Mouse (Mus musculus): ENCODE measurements around the gene Trim80.
"Not testable (repeated sequence)": the region's sequence is repeated elsewhere in the genome, so short reads cannot be mapped to it uniquely, and the experiment has no call there.

Trim80 gene

DNA sequence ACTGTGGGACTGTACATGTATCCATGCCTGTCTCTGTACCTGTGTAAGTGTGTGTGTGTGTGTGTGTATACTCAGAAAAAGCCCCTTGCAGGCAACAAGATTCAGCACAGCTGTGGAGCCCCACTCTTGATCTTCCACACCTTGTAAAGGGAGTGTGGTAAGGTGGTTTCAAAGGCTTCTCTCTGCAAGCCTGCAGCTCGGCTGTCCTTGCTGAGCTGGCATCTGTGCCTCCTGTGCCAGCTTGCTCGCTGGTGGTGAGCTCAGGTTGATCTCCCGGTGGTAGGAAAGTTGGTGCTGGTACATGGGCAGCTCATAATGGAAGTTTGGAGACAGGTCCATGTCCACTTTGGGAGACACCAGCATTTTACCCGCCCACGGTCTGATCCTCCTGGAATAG is 21.5 kb downstream of the Trim80 start:
- DNase-seq (ENCODE audit: low spot score in 2 of 2), result no peak

DNA sequence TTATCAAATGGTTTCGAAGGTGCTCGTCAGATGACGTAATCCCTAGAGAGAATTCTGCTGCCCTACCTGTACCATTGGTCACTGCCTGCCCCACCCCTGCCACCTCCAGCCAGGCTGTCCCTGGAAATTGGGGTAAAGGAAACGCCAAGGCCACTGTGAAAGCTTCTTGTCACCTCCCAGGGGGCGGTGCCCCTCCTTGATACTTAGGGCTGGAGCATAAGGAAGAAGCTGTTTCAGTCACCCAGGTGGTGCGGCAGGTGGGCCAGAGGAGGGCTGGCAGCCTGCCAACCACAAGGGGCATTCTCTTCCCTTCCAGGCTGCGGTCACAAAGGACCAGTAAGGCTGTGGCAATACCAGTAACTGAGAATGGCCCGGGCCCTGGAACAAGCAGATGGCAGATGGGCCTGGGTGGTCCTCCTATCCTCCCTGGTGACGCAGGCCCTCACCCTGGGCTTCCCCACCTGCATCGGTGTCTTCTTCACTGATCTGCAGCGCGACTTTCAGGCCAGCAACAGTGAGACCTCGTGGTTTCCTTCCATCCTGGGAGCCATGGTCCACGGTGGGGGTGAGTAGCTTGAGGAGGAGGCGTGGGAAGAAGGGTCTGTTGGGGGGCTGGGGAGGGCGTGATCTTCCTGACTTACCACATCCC is 22.0 kb downstream of the Trim80 start, which contains the start of gene Slc16a5:
Gene Slc16a5, plus strand, starts transcription at position 232 of the 649 bp plus-strand sequence.
- DNase-seq (ENCODE audit: low spot score in 2 of 2), result no peak

DNA sequence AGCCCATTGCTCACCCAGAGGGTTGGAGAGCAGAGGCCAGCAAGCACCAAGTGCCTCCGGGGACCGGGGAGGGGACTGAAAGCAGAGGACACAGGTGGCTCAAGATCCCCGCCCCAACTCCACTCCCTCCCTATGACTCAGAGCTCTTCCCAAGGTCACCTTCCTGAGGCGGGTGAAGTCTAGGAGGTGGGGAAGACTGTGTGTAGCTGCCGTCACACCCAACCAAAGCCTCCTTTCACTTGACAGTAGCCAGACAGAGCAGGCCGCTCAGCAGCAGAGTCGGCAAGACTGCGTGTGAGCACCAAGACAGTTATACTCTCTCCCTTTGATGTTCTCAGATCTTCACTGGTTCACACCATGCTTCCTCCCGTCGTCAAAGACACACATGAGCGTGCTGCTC is 23.1 kb downstream of the Trim80 start:
- DNase-seq (ENCODE audit: low spot score in 2 of 2), result no peak

GRCm38 (mm10) chr11:115464851-115465250 is 24.5 kb downstream of the Trim80 start:
- no peak for DNase-seq (ENCODE audit: low spot score in 2 of 2)

DNA sequence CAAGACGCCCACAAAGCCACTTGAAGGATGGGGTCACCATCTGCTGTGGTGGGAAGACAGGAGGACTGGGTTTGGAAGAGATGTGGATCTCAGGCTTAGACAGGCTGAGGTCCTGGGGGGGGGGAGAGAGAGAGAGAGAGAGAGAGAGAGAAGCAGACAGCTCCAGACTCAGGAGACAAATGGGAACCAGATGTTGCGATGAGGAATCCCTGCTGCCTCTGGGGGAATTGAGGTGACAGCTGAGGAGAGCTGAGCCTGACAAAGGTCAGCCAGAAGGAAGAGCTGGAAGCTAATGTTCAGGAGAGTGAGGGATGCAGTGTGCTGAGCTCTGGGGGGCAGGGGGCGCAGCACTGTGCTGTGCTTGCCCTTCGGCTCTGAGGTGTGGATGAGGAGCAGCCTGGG is 26.9 kb downstream of the Trim80 start:
- DNase-seq (ENCODE audit: low spot score in 2 of 2), result no peak

DNA sequence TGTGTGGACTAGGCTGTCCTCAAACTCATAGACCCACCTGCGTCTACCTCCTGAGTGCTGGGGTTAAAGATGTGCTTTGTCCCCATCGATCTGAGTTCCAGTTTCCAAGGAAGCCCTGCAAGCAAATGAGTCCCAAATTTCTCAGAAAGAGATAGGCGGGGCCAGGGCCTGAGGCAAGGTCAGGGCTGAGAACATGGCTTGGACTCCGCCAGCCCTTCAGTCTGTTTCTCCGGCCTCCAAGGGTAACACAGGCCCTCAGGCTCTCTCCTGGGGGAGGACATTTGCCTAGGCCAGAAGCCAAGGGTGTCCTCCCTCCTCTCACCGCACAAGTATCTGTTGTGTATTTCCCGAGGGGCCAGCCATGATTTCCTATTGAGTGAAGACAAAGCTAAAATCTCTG is 31.8 kb downstream of the Trim80 start:
- no peak for DNase-seq (ENCODE audit: low spot score in 2 of 2)

- DNase-seq (ENCODE audit: low spot score in 2 of 2), result peak; percentile 96 to 97
Observed at GRCm38 (mm10) chr11:115473626-115474275, 33.4 kb downstream of the Trim80 start.

GRCm38 (mm10) chr11:115475025-115475757 is 34.8 kb downstream of the Trim80 start, which contains the start of gene Armc7:
Gene Armc7 (plus strand): TSS chr11:115475667.
- DNase-seq (ENCODE audit: low spot score in 2 of 2), result peak; percentile 74 to 91

- DNase-seq (ENCODE audit: low spot score in 2 of 2), result no peak
Observed at GRCm38 (mm10) chr11:115475758-115476237, 35.5 kb downstream of the Trim80 start.

GRCm38 (mm10) chr11:115476630-115477029 is 36.3 kb downstream of the Trim80 start:
- not testable (repeated sequence) for DNase-seq (ENCODE audit: low spot score in 2 of 2)

DNA sequence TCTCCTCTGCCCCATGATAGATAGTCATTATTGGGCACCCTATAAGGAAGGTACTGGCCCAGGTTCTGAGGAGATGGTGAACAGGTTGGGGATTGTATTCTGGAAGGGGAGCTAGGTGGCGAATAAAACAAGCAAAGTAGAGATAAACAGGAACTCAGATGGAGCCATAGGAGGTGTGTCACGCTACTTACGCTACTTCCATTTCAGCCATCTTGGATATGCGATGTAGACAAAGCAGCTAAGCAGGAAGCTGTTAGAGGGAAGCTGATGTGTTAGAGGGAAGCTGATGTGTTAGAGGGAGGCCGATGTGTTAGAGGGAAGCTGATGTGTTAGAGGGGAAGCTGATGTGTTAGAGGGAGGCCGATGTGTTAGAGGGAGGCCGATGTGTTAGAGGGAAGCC is 37.0 kb downstream of the Trim80 start:
- not testable (repeated sequence) for DNase-seq (ENCODE audit: low spot score in 2 of 2)

GRCm38 (mm10) chr11:115478296-115478938 is 38.1 kb downstream of the Trim80 start:
- DNase-seq (ENCODE audit: low spot score in 2 of 2), result no peak

DNA sequence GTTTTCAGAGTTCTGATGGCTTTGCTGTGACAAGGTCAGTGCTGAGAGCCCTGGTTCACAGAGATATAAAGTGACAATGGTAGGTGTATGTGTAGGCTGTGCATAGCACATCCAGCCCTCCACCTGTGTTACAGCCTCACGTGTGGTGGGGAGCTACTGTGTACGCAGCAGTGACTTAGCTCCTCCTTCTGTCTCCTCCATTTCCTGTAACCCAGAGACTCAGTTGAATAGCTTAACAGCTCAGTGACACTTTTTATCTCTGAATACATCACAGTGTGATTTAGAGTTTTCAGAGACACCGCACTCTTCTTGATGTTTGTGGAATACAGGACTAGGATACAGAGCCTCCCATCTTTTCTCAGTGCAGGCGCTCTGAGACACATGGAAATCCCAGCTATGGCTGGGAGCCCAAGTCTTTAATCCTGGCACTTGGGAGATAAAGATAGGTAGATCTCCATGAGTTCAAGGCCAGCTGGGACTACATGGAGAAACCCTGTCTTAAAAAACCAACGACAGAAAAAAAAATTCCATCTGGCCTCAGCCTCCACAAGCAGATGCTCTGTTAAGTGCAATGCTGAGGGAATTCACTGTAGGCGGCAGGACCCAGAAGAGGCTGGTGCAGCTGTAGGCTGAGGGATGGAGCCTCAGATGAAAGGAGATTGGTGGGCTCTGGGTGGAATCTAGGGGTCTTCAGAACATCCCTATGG is 41.4 kb downstream of the Trim80 start:
- no peak for DNase-seq (ENCODE audit: low spot score in 2 of 2)

DNA sequence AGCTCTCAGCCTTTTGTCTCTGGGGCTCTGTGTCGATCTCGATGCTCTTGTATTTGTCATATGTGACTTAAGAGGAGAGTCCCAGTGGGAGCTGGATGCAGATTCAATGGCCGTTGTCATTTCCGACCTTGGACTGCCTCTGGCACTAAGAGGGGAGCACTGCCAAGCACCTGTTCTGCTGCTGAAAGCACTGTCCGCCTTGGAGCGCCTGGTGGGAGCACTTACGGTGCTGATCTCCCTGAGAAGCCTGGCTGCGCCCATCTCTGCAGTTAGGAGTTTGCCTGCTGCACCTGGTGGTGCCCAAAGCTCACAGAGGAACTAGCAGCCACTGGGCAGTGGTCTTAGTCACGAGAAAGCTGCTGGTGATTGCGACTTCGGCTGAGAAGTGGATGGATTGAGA is 42.9 kb downstream of the Trim80 start:
- DNase-seq (ENCODE audit: low spot score in 2 of 2), result no peak

- DNase-seq (ENCODE audit: low spot score in 2 of 2), result peak; percentile 83
Observed at GRCm38 (mm10) chr11:115483726-115484125, 43.4 kb downstream of the Trim80 start.

- no peak for DNase-seq (ENCODE audit: low spot score in 2 of 2)
Observed at GRCm38 (mm10) chr11:115485155-115485554, 44.8 kb downstream of the Trim80 start.

DNA sequence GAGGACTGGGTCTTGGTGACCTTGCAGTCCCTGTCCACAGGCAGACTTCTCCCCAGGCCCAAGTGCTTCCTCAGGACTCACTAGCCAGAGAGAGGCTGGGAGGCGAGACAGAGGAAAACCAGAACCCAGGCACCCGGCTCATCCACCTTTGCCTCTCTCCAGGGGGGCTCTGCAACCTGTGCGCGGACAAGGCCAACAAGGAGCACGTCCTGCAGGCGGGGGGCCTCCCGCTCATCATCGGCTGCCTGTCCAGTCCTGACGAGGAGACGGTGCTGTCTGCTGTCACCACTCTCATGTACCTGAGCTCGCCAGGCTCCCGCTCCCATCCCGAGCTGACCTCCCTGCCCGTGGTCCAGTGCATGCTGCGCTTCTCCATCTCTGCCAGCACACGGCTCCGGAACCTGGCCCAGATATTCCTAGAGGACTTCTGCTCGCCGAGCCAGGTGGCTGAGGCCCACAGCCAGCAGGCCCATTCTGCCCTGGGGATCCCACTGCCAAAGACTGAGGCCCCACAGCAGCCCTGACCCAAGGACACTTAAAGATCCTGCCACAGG is 48.3 kb downstream of the Trim80 start:
- DNase-seq (ENCODE audit: low spot score in 2 of 2), result no peak

- DNase-seq (ENCODE audit: low spot score in 2 of 2), result no peak
Observed at GRCm38 (mm10) chr11:115490441-115491355, 50.4 kb downstream of the Trim80 start.

DNA sequence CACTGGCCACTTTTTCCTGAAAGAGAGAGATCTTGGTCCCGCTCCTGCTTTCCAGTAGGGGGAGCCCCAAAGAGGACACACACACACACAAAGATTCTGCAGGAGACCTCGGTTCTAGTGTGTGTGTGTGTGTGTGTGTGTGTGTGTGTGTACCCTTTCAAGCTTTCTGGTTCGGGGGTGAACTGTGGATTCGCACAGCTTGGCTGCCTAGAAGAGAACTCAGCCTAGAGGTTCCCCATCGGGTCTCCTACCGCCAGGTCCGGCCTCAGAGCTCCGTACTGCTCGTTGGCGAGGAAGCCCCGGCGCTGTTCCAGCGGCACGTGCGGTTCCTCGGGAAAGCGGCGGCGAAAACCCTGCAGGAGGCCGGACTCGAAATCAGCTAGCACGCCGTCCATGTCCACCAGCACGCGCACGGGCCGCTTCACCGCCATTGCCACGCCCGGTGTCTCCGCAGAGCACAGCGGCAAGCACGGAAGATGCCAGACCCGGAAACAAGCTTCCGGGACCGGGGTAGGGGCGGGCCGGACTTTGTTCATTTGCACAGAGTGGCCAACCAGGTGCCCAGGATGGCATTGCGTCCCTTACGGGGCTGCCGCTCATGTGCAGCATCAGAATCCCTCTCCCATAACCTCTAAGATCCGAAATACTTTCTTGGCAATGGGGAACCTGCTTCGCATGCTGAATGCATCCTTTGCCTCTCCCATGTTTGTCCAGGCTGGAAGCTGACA is 51.2 kb downstream of the Trim80 start, which contains the start of gene Nt5c:
Gene Nt5c, minus strand, starts transcription at position 507 of the 728 bp plus-strand sequence.
- peak; percentile 59 to 71 for DNase-seq (ENCODE audit: low spot score in 2 of 2)

Measured in cerebellum, postnatal 4 days (tissue).